ENCODE assay signal across 21 mouse cellular contexts in genomic region chr15:92964901-92965300, GRCm38 (mm10).
"Had no signal": no experiment of that assay in that cellular context is flagged by ENCODE, and none has a peak within 500 bp of the region (broad histone marks: within the 10 kb centered on the region; RNA-seq: fewer than 3 reads in every experiment).

No protein-coding gene starts in this region.

- DNase-seq: gastrocnemius, postnatal 14 days; heart, postnatal 10 days; heart, postnatal 4 days; kidney, adult 18-20 months; kidney, adult 8-10 months; kidney, postnatal 10 days; kidney, postnatal 25 days; kidney, postnatal 4 days; left cerebral cortex, postnatal 4 days had no signal

- H3K27me3 ChIP-seq: heart, embryonic 12.5 days; hindbrain, embryonic 12.5 days; intestine, embryonic 15.5 days; limb, embryonic 13.5 days; limb, embryonic 15.5 days; liver, embryonic 12.5 days had no signal

- H3K9ac ChIP-seq: heart, embryonic 12.5 days; hindbrain, embryonic 12.5 days; hindbrain, embryonic 14.5 days; intestine, embryonic 15.5 days; limb, embryonic 13.5 days; limb, embryonic 15.5 days; liver, embryonic 12.5 days; liver, embryonic 14.5 days had no signal

- H3K4me3 ChIP-seq: heart, embryonic 10.5 days; heart, embryonic 12.5 days; hindbrain, embryonic 10.5 days; hindbrain, embryonic 12.5 days; intestine, embryonic 15.5 days; layer of hippocampus, adult 2 months; left cerebral cortex, adult 2 months; limb, embryonic 13.5 days; limb, embryonic 15.5 days; liver, embryonic 12.5 days had no signal

- H3K36me3 ChIP-seq: heart, embryonic 10.5 days; heart, embryonic 12.5 days; hindbrain, embryonic 10.5 days; hindbrain, embryonic 12.5 days; intestine, embryonic 15.5 days; limb, embryonic 13.5 days; limb, embryonic 15.5 days; liver, embryonic 12.5 days had no signal

- H3K4me1 ChIP-seq: heart, embryonic 12.5 days; hindbrain, embryonic 10.5 days; hindbrain, embryonic 12.5 days; intestine, embryonic 15.5 days; limb, embryonic 13.5 days; limb, embryonic 15.5 days; liver, embryonic 12.5 days had no signal

- H3K27ac ChIP-seq: heart, embryonic 10.5 days; hindbrain, embryonic 10.5 days; hindbrain, embryonic 12.5 days; hindbrain, embryonic 14.5 days; intestine, embryonic 15.5 days; layer of hippocampus, adult 2 months; left cerebral cortex, adult 2 months; limb, embryonic 13.5 days; limb, embryonic 15.5 days; liver, embryonic 12.5 days; liver, embryonic 14.5 days had no signal
